Mouse (Mus musculus) heart, embryonic 10.5 days (tissue): Measurements from ENCODE around the gene Itih5. TPM values are rescaled to one million over a fixed set of nuclear protein-coding genes. Genes with fewer than 3 reads are reported as not detected.

Source experiments
- DNase-seq: peaks from one replicate; pipeline ENCODE4 v3.0.0-alpha.2; 2017; ENCODE audit warnings: low spot score
- H3K27ac ChIP-seq: fragments of 300-500 bp; sonication (generic); 2 replicates; pipeline ENCODE4 v1.5.1; 2016; ENCODE audit warnings: mild to moderate bottlenecking
- H3K27me3 ChIP-seq: fragments of 300-500 bp; sonication (generic); 2 replicates; pipeline ENCODE4 v1.6.1; 2016; ENCODE audit warnings: mild to moderate bottlenecking; ENCODE audit not compliant: poor library complexity, insufficient read depth, severe bottlenecking
- H3K36me3 ChIP-seq: fragments of 300-500 bp; sonication (generic); 2 replicates; pipeline ENCODE4 v1.6.1; 2016; ENCODE audit warnings: mild to moderate bottlenecking, moderate library complexity
- H3K4me1 ChIP-seq: fragments of 300-500 bp; sonication (generic); 2 replicates; pipeline ENCODE4 v1.6.1; 2016; ENCODE audit warnings: mild to moderate bottlenecking
- H3K4me3 ChIP-seq: fragments of 300-500 bp; sonication (generic); 2 replicates; pipeline ENCODE4 v1.5.1; 2016; ENCODE audit warnings: mild to moderate bottlenecking, moderate library complexity
- H3K9me3 ChIP-seq: fragments of 300-500 bp; sonication (generic); 2 replicates; pipeline ENCODE4 v1.6.1; 2016; ENCODE audit warnings: mild to moderate bottlenecking, moderate library complexity
- WGBS: fragments of 180-500 bp; shearing (Covaris S2); methylation state at CpG from one replicate; pipeline ENCODE4 v1.1.7; 2016; 5-methylcytosine and 5-hydroxymethylcytosine counted together
- polyA plus RNA-seq: library from polyadenylated mRNA; unstranded; fragments of >200 nt; fragmentation: Nextera tagmentation; extraction: Ambion mirVana; gene quantifications from 2 replicates; pipeline ENCODE4 v1.2.1, GENCODE M21; 2016

The Itih5 gene
- polyA plus RNA-seq, result 3.1 and 4.7 TPM in 2 replicates

DNA sequence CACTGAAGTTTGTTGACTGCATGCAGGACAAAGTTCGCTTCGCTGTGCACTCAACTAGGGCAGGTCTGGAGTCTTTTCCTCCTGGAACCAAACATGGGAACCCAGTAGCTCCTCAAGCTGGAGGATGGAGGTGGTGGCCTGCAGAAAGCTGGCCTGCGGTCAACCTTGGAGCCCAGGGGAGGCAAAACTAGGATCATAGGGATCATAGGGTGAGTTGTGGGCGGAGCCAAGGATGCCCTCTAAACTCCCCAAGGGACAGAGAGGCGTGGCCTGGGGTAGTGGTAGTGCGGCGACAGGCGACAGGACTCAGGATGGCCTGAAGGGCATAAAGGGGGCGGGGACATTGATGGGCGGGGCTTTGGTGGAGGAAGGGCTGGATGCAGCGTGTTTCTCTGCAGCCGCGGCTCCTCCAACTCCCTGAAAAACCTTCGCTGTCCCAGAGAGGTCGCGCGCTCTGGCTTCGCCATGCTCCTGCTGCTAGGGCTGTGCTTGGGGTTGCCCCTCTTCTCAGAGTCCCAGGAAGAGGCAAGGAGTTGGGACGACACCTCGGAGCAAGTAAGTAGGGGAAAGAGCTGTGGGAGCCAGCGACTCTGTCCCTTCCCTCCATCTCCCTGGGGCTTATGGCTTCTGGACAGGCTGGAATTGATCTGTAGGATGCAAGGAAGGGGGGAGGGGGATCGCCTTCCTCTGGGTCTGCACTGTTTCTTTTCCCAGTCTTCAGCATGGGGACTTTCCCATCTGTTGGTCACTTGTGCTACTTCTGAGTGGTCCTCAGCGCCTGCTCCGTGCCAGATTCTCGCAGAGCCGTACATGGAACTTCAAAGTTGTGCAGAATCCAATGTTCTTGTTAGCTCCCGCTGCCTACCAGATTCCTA lies at the start of gene Itih5:
Gene Itih5 (plus strand): TSS at position 371 of the 875 bp plus-strand sequence.
- H3K27ac ChIP-seq, result peak within 1 kb of the TSS; percentile 83
- H3K27me3 ChIP-seq, result no peaks in the 10 kb centered on the region
- peaks cover 6% of the 10 kb centered on the region; the same call in 1 of the 2 replicates for H3K4me1 ChIP-seq
- peak within 1 kb of the TSS; percentile 69 for H3K4me3 ChIP-seq
- H3K9me3 ChIP-seq, result no peaks in the 10 kb centered on the region
- peak; percentile 89 for DNase-seq
- H3K36me3 ChIP-seq, result no peaks in the 10 kb centered on the region
- WGBS, result 5% methylated on average over 27 of the region's 27 CpGs

DNA sequence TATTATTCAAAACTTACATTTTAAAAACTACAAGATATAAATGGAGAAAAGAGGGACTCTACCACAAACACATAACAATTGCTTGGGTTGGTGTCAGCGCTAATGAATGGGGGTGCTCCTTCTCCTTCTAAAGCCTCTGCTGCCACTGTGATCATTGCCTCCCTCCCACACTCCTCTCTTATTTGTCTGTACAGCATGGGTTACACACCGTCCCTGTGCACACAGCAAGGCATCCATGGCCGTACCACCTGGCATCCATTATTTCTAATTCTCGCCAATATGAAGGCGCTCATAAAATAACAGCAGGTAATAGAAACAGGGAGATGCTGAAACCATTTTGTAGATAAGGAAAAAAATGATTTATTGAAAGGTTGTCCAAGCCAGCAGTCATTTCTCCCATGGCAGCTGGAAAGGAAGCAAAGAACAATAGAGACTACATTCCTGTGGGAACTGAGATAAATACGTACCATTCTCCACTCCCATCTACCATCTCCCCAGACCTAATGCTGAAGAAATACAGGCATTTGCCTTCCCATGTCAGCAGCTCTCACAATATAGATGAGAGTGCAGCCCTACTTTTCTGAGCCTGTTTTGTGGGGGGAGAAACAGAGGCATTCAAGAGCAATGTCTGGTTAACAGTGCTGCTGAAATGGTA lies 44.7 kb upstream of the Itih5 start:
- Histone ChIP-seq H3K4me3 (no peak overlapping the region), H3K4me1 (no peaks in the 10 kb centered on the region), H3K27ac (no peak overlapping the region), H3K9me3 (no peaks in the 10 kb centered on the region), H3K27me3 (no peaks in the 10 kb centered on the region), H3K36me3 (no peaks in the 10 kb centered on the region)
- 79% methylated on average over 6 of the region's 6 CpGs for WGBS
- DNase-seq, result no peak

DNA sequence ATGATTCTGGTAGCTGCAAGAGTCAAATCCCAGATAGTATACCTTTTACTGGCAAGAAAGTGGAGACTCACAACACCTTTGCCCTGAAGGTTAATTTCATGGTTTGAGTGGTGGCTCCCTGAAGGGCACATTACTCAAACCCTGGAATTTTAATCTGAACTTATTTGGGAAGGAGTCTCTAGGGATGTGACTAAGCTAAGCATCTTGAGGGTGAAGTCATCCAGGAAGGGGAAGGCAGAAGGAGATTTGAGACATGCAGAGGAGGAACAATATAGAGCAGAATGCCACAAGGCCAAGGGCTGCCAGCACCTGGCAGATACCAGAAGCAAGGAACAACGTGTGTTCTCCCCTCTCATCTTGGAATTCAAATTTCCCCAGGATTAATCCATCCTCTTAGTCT lies 34.6 kb upstream of the Itih5 start:
- no peak for DNase-seq
- WGBS, result 33% methylated on average over 1 of the region's 1 CpGs

DNA sequence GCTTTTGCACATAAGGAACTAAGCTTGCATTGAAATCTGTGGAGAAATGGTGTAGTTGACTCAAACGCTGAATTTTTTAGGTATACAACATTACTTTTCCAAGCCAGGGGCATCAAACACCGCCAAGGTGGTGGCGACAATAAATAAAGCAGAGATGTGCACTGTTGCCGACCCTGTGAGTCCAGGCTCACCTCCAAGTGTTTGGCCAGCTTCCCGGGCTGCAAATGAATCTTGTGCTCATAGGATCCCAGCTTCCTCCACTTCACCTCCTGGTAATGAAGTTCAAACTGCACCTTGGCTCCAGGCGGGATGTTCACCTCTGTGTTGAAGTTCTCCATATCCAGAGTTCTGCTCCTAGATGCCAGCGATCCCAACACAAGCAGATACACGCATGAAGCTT lies 34.1 kb upstream of the Itih5 start:
- 83% methylated on average over 8 of the region's 8 CpGs for WGBS

More for the DNA sequence above, 34.6 kb upstream of the Itih5 start:
- Histone ChIP-seq H3K27ac (no peak overlapping the region), H3K4me1 (no peaks in the 10 kb centered on the region), H3K9me3 (no peaks in the 10 kb centered on the region), H3K27me3 (no peaks in the 10 kb centered on the region), H3K4me3 (no peak overlapping the region), H3K36me3 (no peaks in the 10 kb centered on the region)

DNA sequence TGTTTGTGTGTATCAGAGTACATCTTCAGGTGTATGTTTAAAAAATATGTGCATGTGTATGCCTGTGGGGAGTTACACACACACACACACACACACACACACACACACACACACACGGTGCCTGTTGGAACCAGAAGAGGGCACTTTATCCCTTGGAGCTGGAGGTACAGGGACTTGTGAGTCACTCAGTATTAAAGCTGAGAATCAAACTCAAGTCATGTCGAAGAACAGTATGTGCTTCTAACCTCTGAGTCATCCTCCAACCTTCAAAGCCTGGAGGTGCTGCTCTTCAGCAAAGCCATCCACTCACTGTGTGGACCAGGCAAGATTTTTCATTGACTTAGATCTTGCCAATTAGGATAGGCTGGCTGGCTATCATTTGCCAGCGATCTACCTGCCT lies 31.5 kb upstream of the Itih5 start:
- H3K4me1 ChIP-seq, result no peaks in the 10 kb centered on the region
- WGBS, result 59% methylated on average over 3 of the region's 3 CpGs
- no peaks in the 10 kb centered on the region for H3K36me3 ChIP-seq
- no peaks in the 10 kb centered on the region for H3K9me3 ChIP-seq
- H3K27ac ChIP-seq, result no peak overlapping the region
- no peak for DNase-seq
- H3K4me3 ChIP-seq, result no peak overlapping the region
- H3K27me3 ChIP-seq, result no peaks in the 10 kb centered on the region

More for the DNA sequence above, 34.1 kb upstream of the Itih5 start:
- Histone ChIP-seq H3K27me3 (no peaks in the 10 kb centered on the region), H3K4me3 (no peak overlapping the region), H3K27ac (no peak overlapping the region), H3K9me3 (no peaks in the 10 kb centered on the region), H3K36me3 (no peaks in the 10 kb centered on the region), H3K4me1 (no peaks in the 10 kb centered on the region)
- DNase-seq, result no peak

DNA sequence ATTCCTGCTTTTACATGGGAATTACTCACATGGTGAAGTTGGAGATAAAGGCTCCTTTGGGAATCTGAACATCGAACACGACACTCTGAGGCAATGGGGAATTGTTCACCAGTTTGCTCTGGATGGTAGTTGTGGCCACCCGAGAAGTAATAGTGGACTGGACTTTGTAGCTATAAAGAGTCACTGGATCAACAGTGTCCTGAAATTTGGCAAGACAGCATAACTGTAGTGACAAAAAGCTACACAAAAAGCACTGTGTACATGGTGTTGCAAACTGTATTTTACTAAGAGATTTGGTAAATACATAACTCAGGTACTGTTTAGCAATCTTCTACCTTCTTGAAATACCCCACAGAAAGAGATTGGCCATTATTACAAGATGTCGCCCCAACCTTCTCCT lies 27.2 kb upstream of the Itih5 start:
- DNase-seq, result no peak
- WGBS, result 86% methylated on average over 4 of the region's 4 CpGs
- H3K9me3 ChIP-seq, result no peaks in the 10 kb centered on the region
- no peaks in the 10 kb centered on the region for H3K4me1 ChIP-seq
- H3K27me3 ChIP-seq, result no peaks in the 10 kb centered on the region
- H3K36me3 ChIP-seq, result no peaks in the 10 kb centered on the region
- no peak overlapping the region for H3K27ac ChIP-seq
- no peak overlapping the region for H3K4me3 ChIP-seq

DNA sequence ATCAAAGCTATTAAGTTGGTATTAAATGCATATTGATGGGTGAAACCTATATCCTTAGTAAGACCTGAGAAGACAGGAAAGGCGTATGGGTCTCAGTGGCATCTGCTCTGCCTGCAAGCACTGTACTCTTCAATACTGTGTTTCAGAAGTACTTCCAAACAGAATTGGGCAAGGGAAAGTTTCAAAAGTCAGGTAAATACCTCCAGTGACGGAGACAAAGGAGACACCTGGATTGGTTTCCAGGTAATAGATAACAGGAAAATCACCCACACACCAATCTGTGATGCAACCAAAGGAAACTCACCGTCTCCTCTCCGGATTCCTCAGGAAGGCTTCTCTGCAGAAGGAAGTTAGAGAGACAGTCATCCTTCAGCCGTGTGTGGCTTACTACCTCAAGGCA lies 25.9 kb upstream of the Itih5 start:
- no peak overlapping the region for H3K4me3 ChIP-seq
- WGBS, result 82% methylated on average over 5 of the region's 5 CpGs
- no peak overlapping the region for H3K27ac ChIP-seq
- DNase-seq, result no peak
- no peaks in the 10 kb centered on the region for H3K27me3 ChIP-seq
- no peaks in the 10 kb centered on the region for H3K9me3 ChIP-seq
- no peaks in the 10 kb centered on the region for H3K36me3 ChIP-seq
- H3K4me1 ChIP-seq, result no peaks in the 10 kb centered on the region

DNA sequence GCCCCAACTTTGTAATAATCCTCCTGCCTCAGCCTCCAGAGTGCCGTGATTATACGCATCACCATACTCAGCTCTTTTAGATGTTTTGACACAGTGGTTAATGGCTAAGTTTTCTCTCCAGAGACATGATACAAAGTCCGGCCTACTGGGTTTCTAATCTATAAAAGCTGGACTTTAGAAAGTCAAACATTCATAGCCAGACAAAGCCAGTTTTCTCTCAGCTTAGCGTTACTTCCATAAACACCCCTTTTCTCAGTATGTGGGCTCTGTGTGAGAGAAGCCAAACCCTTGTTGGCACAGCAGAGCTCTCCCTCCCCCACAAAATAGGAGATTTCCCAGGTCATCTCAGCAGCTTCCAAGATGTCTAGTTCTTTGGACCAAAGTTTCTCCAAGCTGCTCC lies 24.8 kb upstream of the Itih5 start:
- no peaks in the 10 kb centered on the region for H3K27me3 ChIP-seq
- no peaks in the 10 kb centered on the region for H3K9me3 ChIP-seq
- no peaks in the 10 kb centered on the region for H3K4me1 ChIP-seq
- no peaks in the 10 kb centered on the region for H3K36me3 ChIP-seq
- no peak overlapping the region for H3K4me3 ChIP-seq
- no peak overlapping the region for H3K27ac ChIP-seq
- WGBS, result 78% methylated on average over 4 of the region's 4 CpGs
- DNase-seq, result no peak

DNA sequence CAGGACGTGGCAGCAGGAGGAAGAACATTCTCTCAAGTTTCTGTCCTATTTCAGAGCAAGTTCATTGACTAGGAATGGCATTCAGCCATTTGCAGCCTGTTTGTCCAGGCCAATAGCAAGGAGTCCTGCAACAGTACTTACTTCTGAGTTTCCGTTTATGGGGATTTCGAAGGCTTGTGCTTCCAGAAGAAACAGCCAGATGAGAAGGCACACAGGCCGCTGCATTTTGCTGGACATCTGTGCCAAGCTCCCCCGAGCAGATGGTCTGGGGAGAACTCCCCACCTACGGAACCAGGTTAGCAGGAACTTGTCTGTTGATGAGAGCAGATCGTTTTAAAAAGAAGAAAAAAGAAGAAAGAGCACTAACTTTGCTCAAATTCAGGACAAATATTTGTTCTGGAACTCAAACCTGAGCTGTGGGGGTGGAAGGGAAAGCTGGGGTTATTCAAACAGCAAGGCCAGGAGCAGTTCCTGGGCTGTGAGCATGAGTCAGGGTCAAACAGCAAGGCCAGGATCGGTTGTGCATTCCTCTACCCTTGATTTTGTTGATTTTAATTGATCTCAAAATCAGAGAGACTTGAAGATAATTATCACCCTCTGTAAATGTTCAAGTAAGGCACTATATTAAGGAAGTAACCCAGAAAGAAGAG lies 22.9 kb upstream of the Itih5 start:
- Histone ChIP-seq H3K27me3 (no peaks in the 10 kb centered on the region), H3K4me1 (no peaks in the 10 kb centered on the region), H3K4me3 (no peak overlapping the region), H3K9me3 (no peaks in the 10 kb centered on the region), H3K27ac (no peak overlapping the region), H3K36me3 (no peaks in the 10 kb centered on the region)
- no peak for DNase-seq
- WGBS, result 74% methylated on average over 8 of the region's 8 CpGs

DNA sequence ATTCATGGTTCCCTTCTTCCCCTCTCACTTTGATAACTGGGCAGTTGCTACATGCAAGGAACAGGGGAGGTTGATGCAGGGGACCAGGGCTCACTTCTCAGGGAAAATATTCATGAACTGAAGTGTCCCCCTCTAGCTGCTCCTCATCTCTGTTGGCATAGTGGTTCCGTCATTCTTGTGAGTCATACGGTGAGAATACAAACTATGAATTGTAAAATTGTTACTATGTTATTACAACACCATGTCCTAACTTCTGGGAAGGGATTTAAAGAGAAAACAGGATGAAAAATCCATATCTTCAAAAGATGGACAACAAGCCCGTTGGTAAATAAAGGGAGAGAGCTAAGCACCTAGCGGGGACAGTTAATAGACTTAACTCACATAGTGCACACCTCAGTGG lies 22.1 kb upstream of the Itih5 start, which contains the start of gene Itih2:
Gene Itih2 (minus strand): TSS at position 101 of the 400 bp plus-strand sequence.
- Histone ChIP-seq H3K27me3 (no peaks in the 10 kb centered on the region), H3K9me3 (no peaks in the 10 kb centered on the region), H3K27ac (no peak within 1 kb of the TSS), H3K4me3 (no peak within 1 kb of the TSS), H3K36me3 (no peaks in the 10 kb centered on the region), H3K4me1 (no peaks in the 10 kb centered on the region)
- 93% methylated on average over 4 of the region's 4 CpGs for WGBS
- no peak for DNase-seq

DNA sequence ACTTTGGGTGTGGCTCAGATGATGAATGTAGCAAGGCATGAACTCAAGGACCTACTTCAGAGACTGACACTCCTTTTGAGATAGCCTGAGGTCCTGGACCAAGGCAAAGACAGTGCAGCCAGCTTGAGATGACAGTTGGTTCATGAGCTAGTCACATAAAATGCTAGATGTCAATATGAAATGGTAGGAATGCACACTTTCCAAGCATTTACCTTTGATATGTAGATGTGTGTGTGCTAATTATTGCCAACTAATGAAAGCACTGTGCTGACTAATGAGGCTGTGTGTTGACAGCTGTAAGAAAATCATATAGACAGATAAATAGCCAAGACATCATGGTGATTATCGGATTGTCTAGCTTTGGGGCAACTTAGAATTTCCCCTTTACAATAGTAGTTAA lies 21.2 kb upstream of the Itih5 start:
- no peak overlapping the region for H3K27ac ChIP-seq
- H3K36me3 ChIP-seq, result no peaks in the 10 kb centered on the region
- H3K27me3 ChIP-seq, result no peaks in the 10 kb centered on the region
- WGBS, result 76% methylated on average over 1 of the region's 1 CpGs
- no peak overlapping the region for H3K4me3 ChIP-seq
- H3K9me3 ChIP-seq, result no peaks in the 10 kb centered on the region
- no peak for DNase-seq
- H3K4me1 ChIP-seq, result no peaks in the 10 kb centered on the region

DNA sequence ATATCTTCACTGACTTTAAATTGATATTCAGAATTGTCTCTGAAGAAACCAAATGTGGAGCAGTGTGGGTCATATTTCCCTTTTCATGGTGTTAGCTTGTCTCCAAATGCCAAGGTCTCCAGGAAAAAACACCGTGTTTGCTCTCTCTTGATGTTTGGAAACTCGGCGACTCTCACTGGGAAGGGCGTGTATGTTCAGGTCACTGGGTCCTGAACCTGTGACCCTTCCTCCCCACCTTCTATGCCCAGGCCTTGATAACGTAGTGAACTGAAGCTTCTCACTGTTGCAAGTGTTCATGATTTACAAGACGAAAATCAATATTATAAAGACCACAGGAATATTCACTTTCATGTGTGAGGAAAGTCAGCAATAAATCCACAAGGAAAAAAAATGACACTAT lies 19.4 kb upstream of the Itih5 start:
- Histone ChIP-seq H3K36me3 (no peaks in the 10 kb centered on the region), H3K4me1 (no peaks in the 10 kb centered on the region), H3K27me3 (no peaks in the 10 kb centered on the region), H3K27ac (no peak overlapping the region), H3K9me3 (no peaks in the 10 kb centered on the region), H3K4me3 (no peak overlapping the region)
- 67% methylated on average over 6 of the region's 6 CpGs for WGBS
- no peak for DNase-seq

DNA sequence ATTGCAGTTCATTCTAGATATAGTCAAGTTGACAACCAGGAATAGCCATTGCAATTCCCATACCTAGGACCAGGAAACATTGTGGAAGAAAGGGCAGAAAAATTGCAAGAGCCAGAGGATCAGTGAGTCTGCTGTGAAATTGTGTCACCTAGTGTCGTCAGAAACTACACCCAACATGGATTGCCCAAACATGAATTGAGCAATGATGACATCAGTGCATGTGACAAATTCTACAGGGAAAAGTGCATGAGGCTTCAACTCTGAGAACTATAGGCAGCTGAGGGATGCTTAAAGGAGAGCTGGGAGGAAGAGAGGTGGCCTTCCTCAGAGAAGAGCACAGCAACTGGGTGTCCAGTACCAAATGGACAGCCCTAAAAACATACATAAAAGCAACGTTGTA lies 16.1 kb upstream of the Itih5 start:
- WGBS, result 79% methylated on average over 2 of the region's 2 CpGs
- H3K4me3 ChIP-seq, result no peak overlapping the region
- no peak overlapping the region for H3K27ac ChIP-seq
- H3K4me1 ChIP-seq, result no peaks in the 10 kb centered on the region
- no peaks in the 10 kb centered on the region for H3K9me3 ChIP-seq
- no peaks in the 10 kb centered on the region for H3K36me3 ChIP-seq
- no peak for DNase-seq
- H3K27me3 ChIP-seq, result no peaks in the 10 kb centered on the region
